Mouse (Mus musculus): ENCODE data around the gene Btbd11. TPM values are rescaled to one million over a fixed set of nuclear protein-coding genes. Genes with fewer than 3 reads are reported as not detected.

The Btbd11 gene
- 5.6 and 8.4 TPM in 2 replicates for polyA plus RNA-seq (2016; fragmentation: Nextera tagmentation; extraction: Ambion mirVana)

DNA sequence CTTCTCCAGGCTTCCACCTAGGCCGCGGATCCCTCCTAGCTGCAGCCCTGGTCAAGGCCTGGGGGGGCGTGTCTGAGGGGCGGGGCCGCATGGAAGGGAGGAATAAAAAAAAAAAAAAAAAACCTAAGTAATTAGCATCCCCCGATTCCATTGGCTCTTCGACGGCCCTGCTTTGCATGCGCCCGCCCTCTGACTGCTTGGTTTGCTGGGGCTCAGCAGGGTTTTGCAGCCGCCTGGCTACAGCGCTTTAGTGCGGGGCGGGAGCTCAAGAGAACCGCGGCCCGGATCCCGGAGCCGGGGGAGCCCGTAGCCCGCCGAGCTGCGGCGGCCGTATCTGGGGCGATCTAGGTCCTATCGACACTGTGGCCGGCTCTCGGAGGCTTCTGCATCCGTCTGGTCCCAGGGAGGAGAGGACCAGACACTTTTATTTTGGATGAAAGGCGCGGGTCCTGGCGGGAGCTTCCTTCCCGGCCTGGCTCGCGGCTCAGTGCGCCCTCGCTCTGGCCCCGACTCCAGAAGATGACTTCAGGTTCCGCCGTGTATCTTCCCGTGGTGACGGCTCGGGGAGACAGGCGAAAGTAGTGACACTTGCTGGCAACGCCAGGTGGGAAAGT is at the start of gene Btbd11:
Gene Btbd11 (plus strand): TSS at position 210 of the 614 bp plus-strand sequence.
- H3K36me3 ChIP-seq, result no peaks in the 10 kb centered on the region
- H3K4me1 ChIP-seq (replicated peaks), result peaks cover 40% of the 10 kb centered on the region
- under 1% methylated on average over 46 of the region's 46 CpGs for WGBS
- peaks cover 39% of the 10 kb centered on the region for H3K27me3 ChIP-seq (ENCODE audit: insufficient read depth, poor library complexity, severe bottlenecking)
- H3K9me3 ChIP-seq, result no peaks in the 10 kb centered on the region
- peak within 1 kb of the TSS; percentile 86 for H3K27ac ChIP-seq
- peak within 1 kb of the TSS; percentile 79 for H3K4me3 ChIP-seq
- peak; percentile 93 for DNase-seq (ENCODE audit: low spot score)

DNA sequence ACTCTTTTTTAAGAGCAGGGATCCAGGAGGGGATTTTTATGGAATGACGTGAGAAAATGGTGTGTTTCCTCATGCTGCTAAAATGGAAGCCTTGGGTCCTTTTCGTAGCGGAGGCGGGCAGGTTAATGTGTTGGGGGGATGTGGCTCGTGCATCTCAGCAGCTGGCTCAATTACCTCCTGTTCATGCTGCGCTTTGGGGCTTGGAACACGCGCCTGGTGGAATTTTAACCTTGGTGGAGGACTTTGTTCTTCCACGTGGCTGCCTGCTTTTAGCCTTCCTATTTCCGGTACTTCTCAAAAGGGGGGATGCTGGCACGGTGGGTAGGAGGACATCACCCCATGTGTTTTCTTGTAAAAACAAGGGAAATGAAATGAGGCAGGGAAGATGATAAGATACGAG is 47.9 kb upstream of the Btbd11 start:
- WGBS, result 82% methylated on average over 12 of the region's 12 CpGs
- Histone ChIP-seq H3K4me3 (no peak overlapping the region), H3K9me3 (peaks cover 5% of the 10 kb centered on the region; the same call in 1 of the 2 replicates), H3K4me1 (replicated peaks) (no peaks in the 10 kb centered on the region), H3K27me3 (ENCODE audit: insufficient read depth, poor library complexity, severe bottlenecking) (no peaks in the 10 kb centered on the region), H3K27ac (no peak overlapping the region), H3K36me3 (no peaks in the 10 kb centered on the region)
- no peak for DNase-seq (ENCODE audit: low spot score)

GRCm38 (mm10) chr10:85341867-85342266 is 44.7 kb upstream of the Btbd11 start:
- H3K36me3 ChIP-seq, result no peaks in the 10 kb centered on the region
- no peak overlapping the region for H3K4me3 ChIP-seq
- no peak for DNase-seq (ENCODE audit: low spot score)
- no peak overlapping the region for H3K27ac ChIP-seq
- no peaks in the 10 kb centered on the region for H3K4me1 ChIP-seq (replicated peaks)
- 78% methylated on average over 1 of the region's 1 CpGs for WGBS
- H3K27me3 ChIP-seq (ENCODE audit: insufficient read depth, poor library complexity, severe bottlenecking), result no peaks in the 10 kb centered on the region
- peaks cover 5% of the 10 kb centered on the region; the same call in 1 of the 2 replicates for H3K9me3 ChIP-seq

DNA sequence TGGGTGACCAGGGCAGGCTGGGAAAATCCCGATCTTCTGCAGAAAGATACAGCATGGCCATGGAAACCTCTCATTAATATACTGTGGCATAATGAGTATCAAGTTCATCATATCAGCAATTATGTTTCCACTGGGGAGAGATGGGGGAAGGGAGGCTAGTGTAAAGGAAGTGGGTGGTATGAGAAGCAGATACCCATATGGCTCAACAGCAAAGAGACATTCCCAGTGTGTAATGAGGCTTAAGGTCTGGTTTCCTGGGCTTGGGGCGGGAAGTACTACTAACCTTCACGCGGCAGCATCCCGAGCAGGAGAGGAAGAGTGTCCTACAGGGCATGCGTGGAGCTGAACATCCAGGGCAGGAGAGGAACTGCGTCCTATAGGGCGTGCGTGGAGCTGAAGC is 39.4 kb upstream of the Btbd11 start:
- no peak for DNase-seq (ENCODE audit: low spot score)
- Histone ChIP-seq H3K27ac (no peak overlapping the region), H3K9me3 (no peaks in the 10 kb centered on the region), H3K4me1 (replicated peaks) (no peaks in the 10 kb centered on the region), H3K27me3 (ENCODE audit: insufficient read depth, poor library complexity, severe bottlenecking) (no peaks in the 10 kb centered on the region), H3K4me3 (no peak overlapping the region), H3K36me3 (no peaks in the 10 kb centered on the region)
- 87% methylated on average over 9 of the region's 9 CpGs for WGBS

DNA sequence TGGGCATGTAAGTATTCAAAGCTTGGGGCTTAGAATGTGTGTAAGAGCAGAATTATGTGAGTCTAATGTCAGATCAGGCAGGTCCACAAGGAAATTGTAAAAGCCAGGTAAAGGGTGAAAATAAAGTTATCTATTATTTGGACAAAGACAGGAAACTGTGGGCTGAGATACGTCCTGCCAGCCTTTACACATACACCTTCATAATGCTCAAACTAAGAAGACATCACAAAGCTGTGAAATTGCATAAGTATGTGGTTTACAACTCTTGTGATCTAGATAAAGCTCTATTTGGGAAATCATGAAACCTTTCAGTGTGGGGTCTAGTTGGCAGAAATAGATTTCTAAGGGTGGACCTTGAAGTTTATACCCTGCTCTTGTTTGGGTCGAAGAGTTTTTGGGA is 34.1 kb upstream of the Btbd11 start:
- DNase-seq (ENCODE audit: low spot score), result no peak
- Histone ChIP-seq H3K4me1 (replicated peaks) (no peaks in the 10 kb centered on the region), H3K27ac (no peak overlapping the region), H3K4me3 (no peak overlapping the region), H3K36me3 (no peaks in the 10 kb centered on the region), H3K27me3 (ENCODE audit: insufficient read depth, poor library complexity, severe bottlenecking) (no peaks in the 10 kb centered on the region), H3K9me3 (no peaks in the 10 kb centered on the region)
- WGBS, result 86% methylated on average over 2 of the region's 2 CpGs

DNA sequence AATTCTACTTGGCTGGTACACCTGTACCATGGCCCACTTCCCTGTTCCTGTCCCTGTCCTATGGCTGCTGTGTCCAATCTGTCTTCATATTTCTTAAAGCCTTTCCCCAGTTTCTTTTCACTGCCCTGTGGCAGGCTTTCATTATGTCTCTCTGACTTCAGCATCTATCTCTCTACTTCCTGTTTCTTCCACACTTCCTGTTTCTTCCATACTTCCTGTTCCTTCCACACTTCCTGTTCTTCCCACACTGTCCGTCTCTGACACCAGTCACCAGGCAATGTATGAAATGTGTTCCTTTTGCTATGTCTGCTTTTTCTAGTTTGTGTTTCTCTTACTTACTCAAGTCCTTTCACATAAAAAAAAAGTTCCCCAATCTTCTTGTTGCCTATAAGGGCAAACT is 32.3 kb upstream of the Btbd11 start:
- WGBS, result 82% methylated on average over 1 of the region's 1 CpGs

DNA sequence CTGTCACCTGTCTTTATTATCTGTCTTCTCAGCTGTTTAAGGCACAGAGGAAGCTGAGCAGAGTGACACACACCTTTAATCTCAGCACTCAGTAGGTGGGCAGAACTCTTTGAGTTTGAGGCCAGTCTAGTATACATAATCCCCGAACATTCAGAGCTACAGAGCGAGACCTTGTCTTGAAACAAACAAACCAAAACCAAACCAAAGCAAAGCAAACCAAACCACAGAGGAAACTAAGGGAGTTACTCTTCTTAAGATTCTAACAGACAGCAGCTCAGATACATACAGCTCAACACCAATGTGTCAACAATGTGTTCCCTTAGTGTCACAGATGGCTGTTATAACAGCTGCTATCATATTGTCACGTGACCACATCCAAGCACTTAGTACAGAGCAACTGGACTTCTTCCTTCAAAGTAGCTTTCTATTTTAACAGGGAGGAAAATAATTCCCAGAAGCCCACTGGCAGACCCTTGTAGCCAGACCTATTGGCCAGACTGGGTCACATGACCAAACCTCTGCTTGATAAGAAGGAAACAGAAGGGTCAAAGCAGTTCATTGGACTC is 27.0 kb upstream of the Btbd11 start:
- WGBS, result 86% methylated on average over 3 of the region's 3 CpGs
- no peaks in the 10 kb centered on the region for H3K9me3 ChIP-seq
- no peaks in the 10 kb centered on the region for H3K27me3 ChIP-seq (ENCODE audit: insufficient read depth, poor library complexity, severe bottlenecking)
- H3K4me3 ChIP-seq, result no peak overlapping the region
- H3K36me3 ChIP-seq, result no peaks in the 10 kb centered on the region
- H3K27ac ChIP-seq, result no peak overlapping the region
- H3K4me1 ChIP-seq (replicated peaks), result 0 out of 2 replicates have a peak, but pooled peaks cover 7% of the 10 kb centered on the region
- DNase-seq (ENCODE audit: low spot score), result no peak

More for the DNA sequence above, 32.3 kb upstream of the Btbd11 start:
- no peaks in the 10 kb centered on the region for H3K4me1 ChIP-seq (replicated peaks)
- no peaks in the 10 kb centered on the region for H3K36me3 ChIP-seq
- H3K27me3 ChIP-seq (ENCODE audit: insufficient read depth, poor library complexity, severe bottlenecking), result no peaks in the 10 kb centered on the region
- H3K4me3 ChIP-seq, result no peak overlapping the region
- H3K9me3 ChIP-seq, result no peaks in the 10 kb centered on the region
- H3K27ac ChIP-seq, result no peak overlapping the region
- no peak for DNase-seq (ENCODE audit: low spot score)

DNA sequence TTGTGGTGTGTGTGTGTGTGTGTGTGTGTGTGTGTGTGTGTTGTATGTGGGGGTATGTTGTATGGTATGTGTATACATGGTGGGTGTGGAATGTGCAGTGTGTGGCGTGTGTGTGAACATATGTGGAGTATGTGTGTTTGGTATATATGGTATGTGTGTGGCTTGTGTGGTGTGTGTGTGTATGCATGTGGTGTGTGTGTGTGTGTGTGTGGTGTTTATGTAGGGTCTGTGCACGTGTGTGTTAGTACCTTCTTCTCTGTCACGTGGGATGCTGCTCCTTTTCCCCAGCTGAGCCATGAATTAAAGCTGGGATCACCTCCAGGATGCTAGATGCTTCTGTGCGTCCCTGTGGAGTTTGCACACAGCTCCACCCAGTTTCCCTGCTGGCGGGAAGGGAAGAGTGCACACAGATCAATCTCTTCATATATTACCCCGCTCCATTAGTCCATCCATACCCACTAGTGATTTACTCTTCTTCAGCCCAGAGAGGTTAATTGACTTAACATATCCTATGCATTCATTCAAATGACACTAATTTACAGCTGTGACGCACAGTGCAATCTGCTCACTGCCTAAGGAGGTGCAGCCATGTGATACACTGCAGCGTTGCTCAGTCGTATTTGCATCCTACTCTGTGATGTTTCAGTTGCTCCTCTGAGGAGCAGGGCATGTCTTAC is 23.7 kb upstream of the Btbd11 start:
- Histone ChIP-seq H3K4me3 (no peak overlapping the region), H3K36me3 (no peaks in the 10 kb centered on the region), H3K27ac (no peak overlapping the region), H3K9me3 (no peaks in the 10 kb centered on the region), H3K27me3 (ENCODE audit: insufficient read depth, poor library complexity, severe bottlenecking) (no peaks in the 10 kb centered on the region), H3K4me1 (replicated peaks) (0 out of 2 replicates have a peak, but pooled peaks cover 7% of the 10 kb centered on the region)
- DNase-seq (ENCODE audit: low spot score), result no peak
- WGBS, result 82% methylated on average over 9 of the region's 9 CpGs

DNA sequence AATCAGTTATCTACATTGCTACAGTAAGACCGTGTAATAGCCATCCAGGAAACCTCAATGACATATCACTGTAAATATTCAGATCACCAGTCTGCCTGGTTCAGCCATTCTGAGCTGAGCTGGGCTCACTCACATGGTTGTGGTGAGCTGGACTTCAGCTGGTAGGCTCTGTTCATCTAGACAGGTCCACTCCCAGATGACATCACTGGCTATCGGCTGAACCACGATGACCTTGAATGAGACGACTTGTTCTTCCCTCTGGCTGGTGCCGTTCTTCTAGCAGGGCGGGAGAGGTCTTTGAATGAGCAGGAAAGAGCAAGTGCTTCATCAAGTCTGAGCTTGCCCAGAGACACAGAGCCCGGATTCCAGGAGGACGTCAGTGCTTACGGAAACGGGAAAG is 19.7 kb upstream of the Btbd11 start:
- DNase-seq (ENCODE audit: low spot score), result no peak
- Histone ChIP-seq H3K36me3 (no peaks in the 10 kb centered on the region), H3K9me3 (no peaks in the 10 kb centered on the region), H3K27ac (no peak overlapping the region), H3K4me1 (replicated peaks) (0 out of 2 replicates have a peak, but pooled peaks cover 4% of the 10 kb centered on the region), H3K4me3 (no peak overlapping the region), H3K27me3 (ENCODE audit: insufficient read depth, poor library complexity, severe bottlenecking) (no peaks in the 10 kb centered on the region)
- WGBS, result 91% methylated on average over 10 of the region's 10 CpGs

DNA sequence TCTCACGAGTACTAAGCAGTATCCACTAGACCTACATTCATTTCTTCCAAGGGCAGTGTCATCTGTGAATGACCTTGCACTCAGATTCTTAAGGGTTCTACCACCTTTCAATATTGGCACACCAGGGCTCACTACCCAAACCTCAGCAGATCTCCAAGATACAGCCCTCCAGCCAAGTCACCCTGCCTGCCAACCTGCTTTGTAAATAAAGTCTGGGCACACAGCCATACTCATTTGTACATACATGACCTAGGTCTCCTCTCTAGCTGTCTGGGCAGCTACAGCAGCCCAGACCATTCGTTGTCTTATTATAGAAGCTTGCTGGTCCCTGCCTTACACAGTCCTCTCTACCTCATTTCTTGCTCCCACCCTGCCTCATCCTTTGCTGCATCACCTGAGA is 15.3 kb upstream of the Btbd11 start:
- no peaks in the 10 kb centered on the region for H3K27me3 ChIP-seq (ENCODE audit: insufficient read depth, poor library complexity, severe bottlenecking)
- no peak for DNase-seq (ENCODE audit: low spot score)
- no peaks in the 10 kb centered on the region for H3K9me3 ChIP-seq
- no peak overlapping the region for H3K27ac ChIP-seq
- WGBS, result 87% methylated on average over 2 of the region's 2 CpGs
- no peak overlapping the region for H3K4me3 ChIP-seq
- H3K36me3 ChIP-seq, result no peaks in the 10 kb centered on the region
- H3K4me1 ChIP-seq (replicated peaks), result no peaks in the 10 kb centered on the region

GRCm38 (mm10) chr10:85372108-85372507 is 14.5 kb upstream of the Btbd11 start:
- no peaks in the 10 kb centered on the region for H3K9me3 ChIP-seq
- no peaks in the 10 kb centered on the region for H3K4me1 ChIP-seq (replicated peaks)
- WGBS, result 76% methylated on average over 4 of the region's 4 CpGs
- H3K27me3 ChIP-seq (ENCODE audit: insufficient read depth, poor library complexity, severe bottlenecking), result no peaks in the 10 kb centered on the region
- no peaks in the 10 kb centered on the region for H3K36me3 ChIP-seq
- no peak overlapping the region for H3K27ac ChIP-seq
- no peak overlapping the region for H3K4me3 ChIP-seq
- DNase-seq (ENCODE audit: low spot score), result no peak

- Histone ChIP-seq H3K36me3 (no peaks in the 10 kb centered on the region), H3K4me3 (no peak overlapping the region), H3K27ac (no peak overlapping the region), H3K9me3 (no peaks in the 10 kb centered on the region), H3K4me1 (replicated peaks) (peaks cover 8% of the 10 kb centered on the region; the same call in 1 of the 2 replicates), H3K27me3 (ENCODE audit: insufficient read depth, poor library complexity, severe bottlenecking) (peaks cover 6% of the 10 kb centered on the region; the same call in 1 of the 2 replicates)
- 21% methylated on average over 8 of the region's 8 CpGs for WGBS
- no peak for DNase-seq (ENCODE audit: low spot score)
Observed at GRCm38 (mm10) chr10:85378972-85379371, 7.6 kb upstream of the Btbd11 start.

DNA sequence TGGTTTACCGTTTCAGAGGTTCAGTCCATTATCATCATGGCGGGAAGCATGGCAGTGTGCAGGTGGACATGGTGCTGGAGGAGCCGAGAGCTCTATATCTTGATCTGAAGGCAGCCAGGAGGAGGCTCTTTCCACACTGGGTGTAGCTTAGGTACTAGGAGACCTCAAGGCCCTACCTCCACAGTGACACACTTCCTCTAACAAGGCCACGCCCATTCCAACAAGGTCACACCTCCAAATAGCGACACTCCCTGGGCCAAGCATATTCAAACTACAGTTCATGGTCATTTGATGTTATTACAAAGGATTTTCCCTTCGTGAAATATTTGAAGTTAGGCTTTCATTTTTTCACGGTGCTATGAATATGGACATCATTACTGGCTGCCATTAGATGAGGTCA is 3.6 kb upstream of the Btbd11 start:
- DNase-seq (ENCODE audit: low spot score), result no peak
- 90% methylated on average over 7 of the region's 7 CpGs for WGBS
- no peaks in the 10 kb centered on the region for H3K36me3 ChIP-seq
- H3K27me3 ChIP-seq (ENCODE audit: insufficient read depth, poor library complexity, severe bottlenecking), result peaks cover 20% of the 10 kb centered on the region; the same call in 1 of the 2 replicates
- H3K27ac ChIP-seq, result no peak overlapping the region
- H3K4me1 ChIP-seq (replicated peaks), result peaks cover 23% of the 10 kb centered on the region
- H3K9me3 ChIP-seq, result no peaks in the 10 kb centered on the region
- H3K4me3 ChIP-seq, result no peak overlapping the region
